Mouse (Mus musculus) lung, adult 2 months (tissue): ENCODE results near the gene Dnah1. TPM values are rescaled to one million over a fixed set of nuclear protein-coding genes. Genes with fewer than 3 reads are reported as not detected.

ENCODE experiments used
- DNase-seq: peaks from one replicate; pipeline ENCODE4 v3.0.0; 2022
- H3K4me1 ChIP-seq: fragments of 200-500 bp; 2 replicates; pipeline ENCODE4 v1.6.1; 2011; ENCODE audit warnings: low read length; ENCODE audit not compliant: control insufficient read depth, insufficient read depth
- H3K4me3 ChIP-seq: fragments of 200-500 bp; replicated peaks from 2 replicates; pipeline ENCODE3; 2011; ENCODE audit warnings: low read depth, mild to moderate bottlenecking, control low read depth, low read length; ENCODE audit errors: extremely low read depth
- CTCF ChIP-seq: fragments of 200-500 bp; IDR thresholded peaks from 2 replicates; pipeline ENCODE4 v1.5.1; 2011; ENCODE audit warnings: mild to moderate bottlenecking, low read length, control low read depth; ENCODE audit not compliant: insufficient read depth
- POLR2A ChIP-seq: fragments of 200-500 bp; IDR thresholded peaks from 2 replicates; pipeline ENCODE4 v1.6.1; 2011; ENCODE audit warnings: low read depth, mild to moderate bottlenecking, control low read depth, low read length, borderline replicate concordance; ENCODE audit errors: extremely low read depth
- whole genome bisulfite sequencing: fragments of 180-500 bp; shearing (Covaris S2); methylation state at CpG from one replicate; pipeline ENCODE4 v1.1.7; 2018; 5-methylcytosine and 5-hydroxymethylcytosine counted together
- polyA plus RNA-seq: library from polyadenylated mRNA; depleted of rRNA; stranded (reverse); fragments of >200 nt; gene quantifications from 2 replicates; pipeline ENCODE4 v1.2.3, GENCODE M21; 2012

The Dnah1 gene
- polyA plus RNA-seq, 1 experiment: 5.5 TPM

DNA sequence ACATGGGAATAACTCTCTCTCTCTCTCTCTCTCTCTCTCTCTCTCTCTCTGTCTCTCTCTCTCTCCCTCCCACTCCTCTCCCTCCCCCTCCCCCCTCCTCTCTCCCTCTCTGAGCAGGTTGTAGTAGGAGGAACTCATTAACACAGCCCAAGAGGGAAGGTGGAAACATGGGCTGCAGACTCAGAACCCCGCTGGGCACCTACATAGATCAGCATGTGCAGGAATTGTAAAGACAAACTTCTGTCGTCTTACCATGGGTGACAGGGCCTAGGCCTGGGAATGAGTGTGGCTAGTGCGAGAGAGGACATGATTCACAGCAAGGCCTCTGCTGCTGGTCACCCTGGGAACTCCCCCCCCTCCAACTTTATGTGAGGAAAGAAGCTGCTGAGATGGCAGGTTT lies 1.5 kb downstream of the Dnah1 start:
- 87% methylated on average over 3 of the region's 3 CpGs for WGBS
- no peaks in the 10 kb centered on the region; the same call in 1 of the 2 replicates for H3K4me1 ChIP-seq
- no peak overlapping the region for H3K4me3 ChIP-seq
- TF ChIP-seq POLR2A: no peak
- TF ChIP-seq CTCF: no peak
- DNase-seq: no peak

DNA sequence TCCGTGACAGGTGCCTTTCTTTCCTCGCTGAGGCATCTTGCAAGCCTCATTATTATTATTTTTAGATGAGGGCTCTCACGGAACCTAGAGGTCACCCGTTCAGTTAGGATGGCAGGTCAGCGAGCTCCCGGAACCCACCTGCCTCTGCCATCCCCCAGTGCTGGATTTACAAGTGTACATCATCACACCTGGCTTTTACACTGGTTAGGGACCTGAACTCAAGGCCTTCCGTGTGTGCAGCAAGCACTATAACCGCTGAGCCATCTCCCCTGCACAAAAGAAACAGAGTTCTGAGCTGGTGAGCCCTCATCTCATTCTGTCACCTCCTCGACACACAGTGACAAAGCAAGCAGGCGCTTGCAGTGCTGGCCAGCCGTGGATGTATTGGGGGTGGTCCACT lies 2.5 kb downstream of the Dnah1 start:
- Histone ChIP-seq H3K4me3 (no peak overlapping the region), H3K4me1 (no peaks in the 10 kb centered on the region; the same call in 1 of the 2 replicates)
- TF ChIP-seq POLR2A: no peak
- no peak for TF ChIP-seq CTCF
- DNase-seq: no peak
- WGBS: 87% methylated on average over 11 of the region's 11 CpGs

DNA sequence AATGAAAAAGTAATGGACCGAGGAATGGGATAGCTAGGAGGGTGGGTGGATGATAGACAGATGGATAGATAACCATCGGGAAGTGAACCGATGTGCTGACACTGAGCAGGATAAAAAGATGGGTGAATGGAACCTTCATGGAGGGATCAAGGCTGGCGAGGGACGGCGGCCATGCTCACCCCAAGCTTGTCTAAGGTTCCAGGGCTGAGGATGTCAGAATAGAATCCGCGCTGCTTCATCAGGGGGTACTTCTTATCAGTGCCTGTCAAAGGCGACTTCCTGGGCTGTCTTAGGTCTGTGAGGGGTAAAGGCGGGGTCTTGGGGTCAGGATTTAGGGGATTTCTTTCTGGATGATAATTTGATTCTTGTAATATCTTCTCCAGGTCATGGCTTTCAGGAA lies 4.2 kb downstream of the Dnah1 start:
- no peak for DNase-seq
- WGBS: 74% methylated on average over 10 of the region's 10 CpGs
- TF ChIP-seq CTCF (no peak), POLR2A (no peak)
- Histone ChIP-seq H3K4me3 (no peak overlapping the region), H3K4me1 (no peaks in the 10 kb centered on the region; the same call in 1 of the 2 replicates)

DNA sequence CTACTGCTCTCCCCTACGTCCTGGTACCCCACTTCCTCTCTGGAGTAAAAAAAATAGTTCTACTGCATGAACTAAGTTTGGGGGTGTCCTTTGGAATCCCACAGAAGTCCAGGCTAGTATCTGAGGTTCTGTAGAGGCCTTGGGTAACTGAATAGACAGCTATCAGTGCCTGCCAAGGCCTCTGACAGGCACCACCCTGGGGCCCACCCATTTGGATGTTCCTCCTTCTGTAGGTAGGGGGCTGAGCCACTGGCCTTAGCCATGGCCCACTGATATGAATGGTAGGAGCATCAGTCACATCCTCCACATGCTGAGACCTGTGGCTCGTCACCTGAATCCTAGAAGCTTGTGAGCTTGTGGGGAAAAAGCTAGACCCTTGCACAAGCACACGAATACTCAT lies 5.9 kb downstream of the Dnah1 start:
- 81% methylated on average over 3 of the region's 3 CpGs for WGBS
- TF ChIP-seq CTCF (no peak), POLR2A (no peak)
- no peak overlapping the region for H3K4me3 ChIP-seq
- no peaks in the 10 kb centered on the region for H3K4me1 ChIP-seq
- DNase-seq: no peak

DNA sequence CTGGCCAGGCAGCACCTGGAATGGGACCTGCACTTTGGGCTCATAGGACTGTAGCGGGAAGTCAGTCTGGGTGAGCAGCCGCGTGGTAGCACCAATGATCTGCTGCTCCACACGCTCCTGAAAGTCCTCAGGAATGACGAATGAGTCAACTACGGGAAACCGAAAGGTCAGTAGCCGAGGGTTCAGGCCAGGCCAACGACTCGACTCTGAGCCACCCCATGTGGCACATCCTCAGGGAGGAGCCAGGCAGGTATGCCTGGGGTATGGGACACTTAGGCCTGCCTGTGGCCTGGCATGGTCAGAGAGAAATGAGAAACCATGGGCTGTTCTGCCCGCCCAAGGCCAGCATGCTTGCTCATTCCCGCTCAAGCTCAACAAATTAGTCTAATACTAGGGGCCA lies 7.1 kb downstream of the Dnah1 start:
- no peak for TF ChIP-seq CTCF
- TF ChIP-seq POLR2A: no peak
- DNase-seq: no peak
- Histone ChIP-seq H3K4me3 (no peak overlapping the region), H3K4me1 (no peaks in the 10 kb centered on the region)
- WGBS: 61% methylated on average over 12 of the region's 12 CpGs

DNA sequence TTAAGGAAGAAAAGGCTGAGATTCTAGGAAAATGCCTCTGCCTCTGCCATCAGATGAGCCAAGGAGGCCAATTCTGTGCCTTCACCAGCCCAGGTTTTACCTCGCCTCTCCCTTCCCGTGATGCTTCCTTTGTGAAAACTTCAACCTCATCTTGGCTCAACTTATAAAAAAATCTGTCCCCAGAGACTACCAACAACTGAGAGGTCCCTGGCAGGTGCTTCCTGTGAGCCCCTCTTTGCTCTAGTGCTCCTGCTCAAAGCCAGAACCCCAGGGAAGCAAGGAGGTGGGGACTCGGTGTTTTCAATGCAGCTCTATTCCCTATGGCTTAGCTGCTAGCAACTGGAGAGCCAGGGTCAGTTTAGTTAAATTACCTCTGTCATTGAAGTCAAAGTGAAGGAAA lies 10.5 kb downstream of the Dnah1 start:
- TF ChIP-seq POLR2A (no peak), CTCF (no peak)
- no peaks in the 10 kb centered on the region for H3K4me1 ChIP-seq
- no peak overlapping the region for H3K4me3 ChIP-seq
- DNase-seq: no peak
- 40% methylated on average over 3 of the region's 3 CpGs for WGBS

DNA sequence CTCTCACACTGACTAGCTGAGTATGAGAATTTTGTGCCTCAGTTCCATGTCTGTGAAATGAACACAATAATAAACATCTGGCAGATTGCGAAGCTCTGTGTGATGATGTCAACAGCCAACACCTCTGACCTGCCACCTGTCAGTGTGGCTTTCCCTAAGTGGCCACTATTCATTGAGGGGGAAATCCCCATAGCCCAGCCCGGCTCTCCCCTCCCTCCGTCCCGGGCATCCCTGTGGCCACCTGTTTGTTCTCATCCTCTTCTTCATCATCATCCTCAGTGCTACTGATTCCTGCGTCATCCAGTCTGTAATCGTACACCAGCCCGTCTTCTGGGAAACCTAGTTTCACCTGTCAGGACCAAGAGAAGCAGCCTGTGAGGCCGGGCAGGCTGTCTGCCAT lies 38.0 kb downstream of the Dnah1 start:
- H3K4me3 ChIP-seq: no peak overlapping the region
- no peaks in the 10 kb centered on the region for H3K4me1 ChIP-seq
- WGBS: 73% methylated on average over 8 of the region's 8 CpGs
- no peak for TF ChIP-seq POLR2A
- TF ChIP-seq CTCF: no peak
- DNase-seq: no peak

DNA sequence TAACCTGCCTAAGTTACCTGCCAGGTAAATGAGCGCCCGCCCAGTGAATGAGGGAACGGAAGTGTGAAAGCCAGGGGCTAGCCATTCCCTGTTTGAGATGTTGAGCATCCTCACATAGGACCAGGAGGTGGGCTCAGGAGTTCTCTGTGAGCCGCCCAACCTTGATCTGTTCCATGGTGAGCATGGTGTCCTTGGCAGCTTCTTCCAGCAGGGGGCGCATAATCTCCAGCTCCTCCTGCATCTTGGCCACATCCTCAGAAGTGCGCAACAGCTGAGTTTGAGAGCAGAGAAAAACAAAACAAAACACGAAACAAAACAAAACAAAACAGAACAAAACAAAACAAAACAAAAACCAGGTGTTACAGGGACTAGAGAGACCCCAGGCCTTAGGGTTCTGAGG lies 51.5 kb downstream of the Dnah1 start:
- peak; percentile 74 for DNase-seq
- WGBS: 21% methylated on average over 7 of the region's 7 CpGs
- Histone ChIP-seq H3K4me3 (no peak overlapping the region), H3K4me1 (no peaks in the 10 kb centered on the region; the same call in 1 of the 2 replicates)
- TF ChIP-seq CTCF (peak; percentile 95), POLR2A (no peak)

DNA sequence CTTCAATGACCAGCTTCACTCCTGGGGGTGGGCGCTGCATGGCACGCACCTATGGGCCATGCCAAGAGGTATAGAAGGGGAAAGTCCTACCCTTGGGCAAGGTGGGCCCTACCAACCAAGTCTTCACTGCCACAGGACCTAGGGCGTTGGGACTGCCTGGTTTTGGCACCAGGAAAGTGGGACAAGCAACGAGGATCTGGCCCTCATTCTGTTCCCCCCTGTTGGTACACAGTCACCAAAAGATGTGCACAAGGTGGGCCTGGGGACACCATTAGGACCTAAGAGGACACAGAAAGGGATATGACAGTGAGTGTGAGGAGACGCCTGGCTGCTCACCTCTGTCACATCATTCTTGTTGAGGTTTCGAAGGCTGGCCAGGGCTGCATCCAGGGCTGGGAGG lies 52.6 kb downstream of the Dnah1 start:
- Histone ChIP-seq H3K4me1 (no peaks in the 10 kb centered on the region; the same call in 1 of the 2 replicates), H3K4me3 (no peak overlapping the region)
- WGBS: 94% methylated on average over 6 of the region's 6 CpGs
- DNase-seq: no peak
- TF ChIP-seq POLR2A: no peak
- TF ChIP-seq CTCF: no peak

DNA sequence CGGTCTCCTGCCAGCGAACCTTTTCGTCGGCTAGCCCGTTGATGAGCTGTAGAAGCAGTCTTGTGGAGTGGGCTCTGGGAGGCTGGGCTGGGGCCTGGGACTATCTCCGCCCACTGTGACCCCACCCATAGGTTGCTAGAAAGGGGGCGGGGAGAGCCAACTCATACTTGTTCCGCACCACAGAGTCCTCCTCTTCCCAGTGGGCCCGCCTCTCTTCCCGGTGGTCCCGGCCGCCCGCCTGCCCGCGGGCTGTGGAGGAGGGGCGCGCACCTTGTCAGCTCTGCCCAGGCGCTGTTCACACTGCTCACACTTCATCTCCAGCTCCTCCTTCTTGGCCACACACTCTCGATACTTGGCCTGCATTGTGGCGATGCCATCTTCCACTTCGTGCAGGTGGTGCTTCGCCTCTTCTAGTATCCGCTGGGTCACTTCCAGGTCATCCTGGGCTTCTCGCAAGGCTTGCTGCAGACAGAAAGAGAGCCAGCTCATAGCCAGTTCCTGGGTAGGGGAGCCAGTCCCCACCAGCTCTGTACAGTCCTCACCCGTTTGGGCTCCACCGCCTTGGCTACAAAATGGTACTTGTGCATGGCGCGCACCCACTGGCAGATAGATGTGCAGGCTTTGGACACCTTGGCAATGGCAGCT lies 54.1 kb downstream of the Dnah1 start:
- no peak for TF ChIP-seq POLR2A
- DNase-seq: peak; percentile 9
- Histone ChIP-seq H3K4me3 (no peak overlapping the region), H3K4me1 (no peaks in the 10 kb centered on the region; the same call in 1 of the 2 replicates)
- WGBS: 19% methylated on average over 28 of the region's 28 CpGs
